Mouse (Mus musculus): ENCODE results near the gene Coch. TPM values are rescaled to one million over a fixed set of nuclear protein-coding genes. Genes with fewer than 3 reads are reported as not detected.
A peak's percentile ranks its signal among the peaks of the same experiment; 100 is the strongest.
"Not testable (repeated sequence)": the region's sequence is repeated elsewhere in the genome, so short reads cannot be mapped to it uniquely, and the experiment has no call there.

Coch gene
- polyA plus RNA-seq, 1 experiment = 0.22 TPM

DNA sequence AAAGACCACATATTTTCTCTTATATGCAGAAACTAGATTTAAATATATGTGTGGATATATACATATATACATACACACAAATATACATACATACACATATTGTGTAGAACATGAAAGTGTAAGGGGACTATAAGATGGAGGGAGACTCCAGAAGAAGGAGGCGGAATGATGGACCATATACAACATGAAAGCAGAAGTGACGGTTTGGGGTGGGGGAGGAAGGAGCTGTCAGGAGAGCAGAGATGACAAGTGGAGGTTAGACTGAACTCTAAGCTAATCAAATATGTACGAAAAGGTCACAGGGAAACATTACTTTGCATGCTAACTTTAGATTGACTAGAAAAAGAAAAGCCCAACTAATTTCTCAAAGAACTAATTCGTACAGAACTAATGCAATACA, 20.5 kb upstream of the Coch start:
- 77% methylated on average over 4 of the region's 4 CpGs for WGBS
- Histone ChIP-seq H3K4me1 (ENCODE audit: control insufficient read depth, insufficient read depth, insufficient read length, low read length) (no peaks in the 10 kb centered on the region), H3K4me3 (ENCODE audit: low read depth, low read length) (no peak overlapping the region), H3K36me3 (ENCODE audit: control insufficient read depth, insufficient read depth, low read length) (no peaks in the 10 kb centered on the region), H3K27ac (ENCODE audit: insufficient read depth, low read depth, low read length) (no peak overlapping the region), H3K27me3 (ENCODE audit: control insufficient read depth, insufficient read depth, low read length) (no peaks in the 10 kb centered on the region)
- TF ChIP-seq POLR2A (IDR thresholded peaks at IDR 0.05; ENCODE audit: low read depth, low read length) (no peak), CTCF (IDR thresholded peaks at IDR 0.05; ENCODE audit: extremely low read depth, insufficient read length, insufficient replicate concordance, low read depth, low read length) (no peak)

DNA sequence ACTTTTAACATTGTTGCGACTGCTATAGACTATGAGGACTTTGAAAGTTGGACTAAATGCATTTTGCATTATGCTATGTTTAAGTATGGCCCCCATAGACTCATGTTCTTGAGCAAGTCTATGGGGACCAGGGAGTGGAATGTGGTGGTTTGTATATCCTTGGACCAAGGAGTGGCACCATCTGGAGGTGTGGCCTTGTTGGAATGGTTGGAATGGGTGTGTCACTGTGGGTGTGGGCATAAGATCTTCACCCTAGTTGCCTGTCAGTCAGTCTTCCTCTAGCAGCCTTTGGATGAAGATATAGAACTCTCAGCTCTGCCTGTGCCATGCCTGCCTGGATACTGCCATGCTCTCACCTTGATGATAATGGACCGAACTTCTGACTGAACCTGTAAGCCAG, 15.3 kb upstream of the Coch start:
- not testable (repeated sequence) for H3K36me3 ChIP-seq (ENCODE audit: control insufficient read depth, insufficient read depth, low read length); H3K4me3 ChIP-seq (ENCODE audit: low read depth, low read length); H3K27me3 ChIP-seq (ENCODE audit: control insufficient read depth, insufficient read depth, low read length); H3K27ac ChIP-seq (ENCODE audit: insufficient read depth, low read depth, low read length); H3K4me1 ChIP-seq (ENCODE audit: control insufficient read depth, insufficient read depth, insufficient read length, low read length)
- 64% methylated on average over 2 of the region's 2 CpGs for WGBS

DNA sequence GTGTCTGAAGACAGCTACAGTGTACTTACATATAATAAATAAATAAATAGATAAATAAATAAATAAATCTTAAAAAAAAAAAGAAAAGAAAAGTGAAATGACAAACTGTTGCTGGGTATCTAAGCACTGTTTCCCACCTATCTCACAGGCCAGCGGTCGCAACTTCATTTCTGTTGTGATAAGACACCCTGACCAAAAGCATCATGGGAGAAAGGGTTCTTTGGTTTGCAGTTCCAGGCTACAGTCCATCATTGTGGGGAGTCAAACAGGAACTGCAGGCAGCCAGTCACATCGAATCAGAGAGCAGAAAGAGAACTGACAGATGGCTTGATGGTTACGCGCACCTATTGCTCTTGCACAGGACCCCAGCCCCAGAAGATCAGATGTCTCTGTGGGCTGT, 3.9 kb upstream of the Coch start:
- Histone ChIP-seq H3K27ac (ENCODE audit: insufficient read depth, low read depth, low read length) (no peak overlapping the region), H3K4me3 (ENCODE audit: low read depth, low read length) (no peak overlapping the region), H3K27me3 (ENCODE audit: control insufficient read depth, insufficient read depth, low read length) (peaks cover 24% of the 10 kb centered on the region), H3K36me3 (ENCODE audit: control insufficient read depth, insufficient read depth, low read length) (no peaks in the 10 kb centered on the region), H3K4me1 (ENCODE audit: control insufficient read depth, insufficient read depth, insufficient read length, low read length) (peaks cover 13% of the 10 kb centered on the region)
- TF ChIP-seq POLR2A (IDR thresholded peaks at IDR 0.05; ENCODE audit: low read depth, low read length) (no peak), CTCF (IDR thresholded peaks at IDR 0.05; ENCODE audit: extremely low read depth, insufficient read length, insufficient replicate concordance, low read depth, low read length) (no peak)
- 83% methylated on average over 5 of the region's 5 CpGs for WGBS

DNA sequence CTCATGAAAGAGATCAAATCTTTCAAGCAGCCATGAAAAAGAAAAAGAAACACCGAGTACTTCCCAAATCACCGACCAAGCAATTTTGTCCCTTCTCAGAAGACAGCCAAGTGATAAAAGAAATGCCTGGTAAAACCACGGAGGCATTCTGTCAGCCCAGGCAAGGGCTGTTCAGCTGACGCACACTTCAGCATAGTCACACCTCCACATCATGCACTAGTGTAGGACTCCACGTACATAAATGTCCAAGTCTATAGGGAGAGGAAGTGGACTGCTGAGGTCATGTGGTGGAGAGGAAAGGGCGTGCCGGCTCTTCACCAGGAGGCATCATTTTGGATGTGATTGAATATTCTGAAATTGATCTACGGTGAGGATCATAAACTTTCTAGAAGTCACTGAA, 1.2 kb upstream of the Coch start:
- Histone ChIP-seq H3K27ac (ENCODE audit: insufficient read depth, low read depth, low read length) (no peak overlapping the region), H3K4me3 (ENCODE audit: low read depth, low read length) (no peak overlapping the region), H3K4me1 (ENCODE audit: control insufficient read depth, insufficient read depth, insufficient read length, low read length) (peaks cover 13% of the 10 kb centered on the region), H3K27me3 (ENCODE audit: control insufficient read depth, insufficient read depth, low read length) (peaks cover 34% of the 10 kb centered on the region), H3K36me3 (ENCODE audit: control insufficient read depth, insufficient read depth, low read length) (no peaks in the 10 kb centered on the region)
- WGBS = 62% methylated on average over 8 of the region's 8 CpGs
- no peak for TF ChIP-seq CTCF (IDR thresholded peaks at IDR 0.05; ENCODE audit: extremely low read depth, insufficient read length, insufficient replicate concordance, low read depth, low read length)
- no peak for TF ChIP-seq POLR2A (IDR thresholded peaks at IDR 0.05; ENCODE audit: low read depth, low read length)

DNA sequence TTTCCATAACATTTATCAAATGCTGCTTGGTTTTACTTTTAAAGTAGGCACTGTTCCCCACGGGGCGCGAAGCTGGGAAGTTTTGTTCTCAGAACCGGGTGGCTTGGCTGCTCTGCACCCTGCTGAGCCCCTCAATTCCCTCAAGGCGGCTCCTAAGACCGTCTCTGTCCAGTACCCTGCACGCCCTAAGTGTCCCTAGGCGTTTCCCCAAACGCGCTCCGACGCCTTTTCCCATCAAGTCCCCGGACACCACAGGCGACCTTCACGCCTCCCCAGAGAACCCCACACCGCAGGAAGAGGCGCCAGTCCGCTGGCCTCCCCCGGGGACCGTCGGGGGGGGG, 283 bp upstream of the Coch start:
- peak overlapping the region; percentile 61 for H3K4me3 ChIP-seq (ENCODE audit: low read depth, low read length)
- no peaks in the 10 kb centered on the region for H3K36me3 ChIP-seq (ENCODE audit: control insufficient read depth, insufficient read depth, low read length)
- WGBS = 3% methylated on average over 21 of the region's 21 CpGs
- H3K4me1 ChIP-seq (ENCODE audit: control insufficient read depth, insufficient read depth, insufficient read length, low read length) = peaks cover 13% of the 10 kb centered on the region
- no peak overlapping the region for H3K27ac ChIP-seq (ENCODE audit: insufficient read depth, low read depth, low read length)
- peaks cover 34% of the 10 kb centered on the region for H3K27me3 ChIP-seq (ENCODE audit: control insufficient read depth, insufficient read depth, low read length)
- TF ChIP-seq POLR2A (IDR thresholded peaks at IDR 0.05; ENCODE audit: low read depth, low read length) (no peak), CTCF (IDR thresholded peaks at IDR 0.05; ENCODE audit: extremely low read depth, insufficient read length, insufficient replicate concordance, low read depth, low read length) (no peak)

DNA sequence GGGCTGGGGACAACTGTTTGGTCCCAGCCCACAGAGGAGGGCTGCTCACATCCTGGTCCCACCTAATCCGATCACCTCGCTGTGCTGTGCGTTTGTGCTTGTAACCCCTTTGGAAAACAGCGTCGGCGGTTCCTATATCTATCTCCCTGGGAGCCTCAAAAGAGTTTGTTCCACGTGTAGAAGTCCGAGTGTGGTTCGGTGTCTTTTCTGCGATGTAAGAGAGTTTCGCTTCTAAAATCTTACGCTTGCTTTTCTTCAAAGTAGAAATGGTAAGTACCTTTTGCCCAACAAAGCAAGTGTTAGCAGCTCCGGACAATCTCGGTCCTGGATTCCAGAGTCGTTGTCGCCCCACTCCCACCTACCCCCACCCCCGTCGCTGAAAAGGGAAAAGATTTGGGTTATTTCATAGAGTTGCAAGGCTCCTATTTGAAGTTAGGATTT, 909 bp downstream of the Coch start:
- Histone ChIP-seq H3K27me3 (ENCODE audit: control insufficient read depth, insufficient read depth, low read length) (peaks cover 34% of the 10 kb centered on the region), H3K27ac (ENCODE audit: insufficient read depth, low read depth, low read length) (no peak overlapping the region), H3K4me1 (ENCODE audit: control insufficient read depth, insufficient read depth, insufficient read length, low read length) (peaks cover 13% of the 10 kb centered on the region), H3K36me3 (ENCODE audit: control insufficient read depth, insufficient read depth, low read length) (no peaks in the 10 kb centered on the region), H3K4me3 (ENCODE audit: low read depth, low read length) (peak overlapping the region; percentile 61)
- no peak for TF ChIP-seq POLR2A (IDR thresholded peaks at IDR 0.05; ENCODE audit: low read depth, low read length)
- TF ChIP-seq CTCF (IDR thresholded peaks at IDR 0.05; ENCODE audit: extremely low read depth, insufficient read length, insufficient replicate concordance, low read depth, low read length) = no peak
- WGBS = 3% methylated on average over 18 of the region's 18 CpGs

DNA sequence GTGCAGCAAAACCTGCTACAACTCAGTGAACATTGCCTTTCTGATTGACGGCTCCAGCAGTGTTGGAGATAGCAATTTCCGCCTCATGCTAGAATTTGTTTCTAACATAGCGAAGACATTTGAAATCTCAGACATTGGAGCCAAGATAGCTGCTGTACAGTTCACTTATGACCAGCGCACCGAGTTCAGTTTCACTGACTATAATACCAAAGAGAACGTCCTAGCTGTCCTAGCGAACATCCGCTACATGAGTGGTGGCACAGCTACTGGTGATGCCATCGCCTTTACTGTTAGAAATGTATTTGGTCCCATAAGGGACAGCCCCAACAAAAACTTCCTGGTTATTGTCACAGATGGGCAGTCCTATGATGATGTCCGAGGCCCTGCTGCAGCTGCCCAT, 10.2 kb downstream of the Coch start:
- H3K4me3 ChIP-seq (ENCODE audit: low read depth, low read length) = no peak overlapping the region
- no peak overlapping the region for H3K27ac ChIP-seq (ENCODE audit: insufficient read depth, low read depth, low read length)
- H3K27me3 ChIP-seq (ENCODE audit: control insufficient read depth, insufficient read depth, low read length) = no peaks in the 10 kb centered on the region
- peaks cover 5% of the 10 kb centered on the region for H3K36me3 ChIP-seq (ENCODE audit: control insufficient read depth, insufficient read depth, low read length)
- no peak for TF ChIP-seq CTCF (IDR thresholded peaks at IDR 0.05; ENCODE audit: extremely low read depth, insufficient read length, insufficient replicate concordance, low read depth, low read length)
- no peak for TF ChIP-seq POLR2A (IDR thresholded peaks at IDR 0.05; ENCODE audit: low read depth, low read length)
- 96% methylated on average over 10 of the region's 10 CpGs for WGBS
- no peaks in the 10 kb centered on the region for H3K4me1 ChIP-seq (ENCODE audit: control insufficient read depth, insufficient read depth, insufficient read length, low read length)

DNA sequence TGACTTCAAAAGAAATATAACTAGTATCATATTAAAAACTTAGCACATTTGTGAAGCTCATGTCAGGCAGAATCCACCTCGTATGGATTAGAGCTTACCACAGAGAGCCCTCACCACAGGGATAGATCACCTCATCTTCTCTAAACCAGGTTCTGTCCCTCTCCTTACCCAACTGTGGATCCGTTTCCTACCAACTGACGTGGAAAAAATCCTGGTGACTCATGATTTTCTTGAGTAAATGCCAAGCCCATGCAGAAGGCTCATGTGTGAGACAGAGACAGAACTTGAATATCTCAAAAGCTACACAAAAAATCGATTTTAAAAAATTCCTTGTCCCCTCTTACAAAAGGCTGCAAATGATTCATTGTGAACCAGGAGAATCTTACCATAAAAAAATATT, 13.0 kb downstream of the Coch start:
- WGBS = 78% methylated on average over 4 of the region's 4 CpGs
- Histone ChIP-seq H3K36me3 (ENCODE audit: control insufficient read depth, insufficient read depth, low read length) (peaks cover 11% of the 10 kb centered on the region), H3K4me1 (ENCODE audit: control insufficient read depth, insufficient read depth, insufficient read length, low read length) (no peaks in the 10 kb centered on the region), H3K4me3 (ENCODE audit: low read depth, low read length) (no peak overlapping the region), H3K27me3 (ENCODE audit: control insufficient read depth, insufficient read depth, low read length) (no peaks in the 10 kb centered on the region), H3K27ac (ENCODE audit: insufficient read depth, low read depth, low read length) (no peak overlapping the region)
- no peak for TF ChIP-seq POLR2A (IDR thresholded peaks at IDR 0.05; ENCODE audit: low read depth, low read length)
- no peak for TF ChIP-seq CTCF (IDR thresholded peaks at IDR 0.05; ENCODE audit: extremely low read depth, insufficient read length, insufficient replicate concordance, low read depth, low read length)
